Mouse (Mus musculus): ENCODE measurements around the gene Actr8.

Actr8 gene

DNA sequence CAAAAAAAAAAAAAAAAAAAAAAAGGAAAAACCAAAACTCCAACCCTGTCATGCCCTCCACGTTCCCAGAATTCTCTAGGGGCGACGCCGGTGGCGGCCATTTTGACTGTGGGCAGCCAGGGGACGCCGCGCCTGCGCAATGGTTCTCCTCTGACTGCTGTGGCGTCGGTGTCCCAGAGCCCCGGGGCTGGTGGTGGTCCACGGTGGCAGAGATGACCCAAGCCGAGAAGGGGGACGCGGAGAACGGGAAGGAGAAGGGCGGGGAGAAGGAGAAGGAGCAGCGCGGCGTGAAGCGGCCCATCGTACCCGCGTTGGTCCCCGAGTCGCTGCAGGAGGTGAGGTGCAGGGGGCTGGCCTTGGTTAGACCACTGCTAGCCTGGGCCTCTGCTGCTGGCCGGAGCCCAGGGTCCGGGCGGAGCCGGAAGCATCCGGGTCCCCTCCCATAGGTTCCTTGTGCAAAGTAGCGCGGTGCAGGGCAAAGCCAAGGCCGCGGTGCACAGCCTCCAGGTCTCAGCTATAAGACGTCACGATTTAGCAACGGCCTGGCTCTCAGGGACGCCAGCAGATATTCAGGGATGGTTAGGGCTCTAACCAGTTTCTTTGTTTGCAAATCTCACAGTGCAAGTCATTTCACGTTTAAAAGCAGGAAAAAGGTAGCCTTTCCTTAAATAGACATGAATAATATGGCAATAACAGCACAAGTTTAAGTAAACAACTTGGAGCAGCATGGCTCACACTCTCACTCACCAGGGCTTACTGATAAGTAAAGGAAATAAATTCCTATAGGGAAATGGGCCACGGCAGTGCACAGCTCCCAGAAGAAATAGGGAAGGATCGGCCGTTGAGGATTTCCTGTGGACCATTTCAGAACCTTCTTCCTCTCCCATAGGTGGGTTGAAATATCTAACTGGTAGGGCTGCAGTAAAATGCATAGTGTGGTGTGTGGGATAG lies at the start of gene Actr8:
Gene Actr8 (plus strand): TSS at position 84 of the 951 bp plus-strand sequence.
- peak; percentile 92 for DNase-seq

- no peak for DNase-seq
Measured at GRCm38 (mm10) chr14:29928966-29929365, 49.2 kb upstream of the Actr8 start.

DNA sequence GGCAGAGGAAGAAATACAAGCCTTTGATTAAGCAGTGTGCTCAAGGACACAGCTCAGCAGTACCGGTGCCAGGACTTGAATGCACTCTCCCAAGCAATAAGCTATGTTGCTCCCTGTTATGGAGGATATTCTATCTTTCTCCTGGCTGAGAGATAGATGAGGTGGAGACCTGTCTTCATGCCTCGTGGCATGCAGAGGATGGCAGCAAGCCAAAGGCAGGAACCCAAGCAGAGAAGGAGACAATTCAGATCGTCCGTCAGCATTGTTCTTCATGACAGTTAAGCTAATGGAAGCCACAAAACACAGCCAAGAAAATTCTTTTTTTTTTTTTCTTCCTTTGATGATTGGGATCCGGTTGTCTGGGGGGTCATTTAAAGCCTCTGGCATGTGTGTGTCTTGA lies 42.6 kb upstream of the Actr8 start:
- DNase-seq: no peak

DNA sequence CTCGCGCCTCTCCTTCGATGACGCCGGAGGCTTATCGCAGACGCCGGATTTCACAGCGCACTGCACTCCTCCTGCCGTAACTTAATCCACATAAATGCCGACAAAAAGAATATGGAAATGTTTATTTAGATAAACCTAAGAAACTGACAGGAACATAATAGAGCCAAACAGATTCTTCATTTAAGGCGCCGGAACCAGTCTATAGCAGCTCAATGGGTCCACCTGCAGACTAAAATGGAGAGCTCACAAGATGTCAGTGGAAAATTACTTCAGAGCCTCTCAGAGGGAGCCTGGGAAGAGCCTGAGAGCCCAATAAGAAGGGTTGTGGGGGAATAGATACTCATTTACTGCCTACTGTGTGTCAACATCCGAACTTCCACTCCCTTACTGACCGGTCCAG lies 40.7 kb upstream of the Actr8 start:
- DNase-seq: no peak

DNA sequence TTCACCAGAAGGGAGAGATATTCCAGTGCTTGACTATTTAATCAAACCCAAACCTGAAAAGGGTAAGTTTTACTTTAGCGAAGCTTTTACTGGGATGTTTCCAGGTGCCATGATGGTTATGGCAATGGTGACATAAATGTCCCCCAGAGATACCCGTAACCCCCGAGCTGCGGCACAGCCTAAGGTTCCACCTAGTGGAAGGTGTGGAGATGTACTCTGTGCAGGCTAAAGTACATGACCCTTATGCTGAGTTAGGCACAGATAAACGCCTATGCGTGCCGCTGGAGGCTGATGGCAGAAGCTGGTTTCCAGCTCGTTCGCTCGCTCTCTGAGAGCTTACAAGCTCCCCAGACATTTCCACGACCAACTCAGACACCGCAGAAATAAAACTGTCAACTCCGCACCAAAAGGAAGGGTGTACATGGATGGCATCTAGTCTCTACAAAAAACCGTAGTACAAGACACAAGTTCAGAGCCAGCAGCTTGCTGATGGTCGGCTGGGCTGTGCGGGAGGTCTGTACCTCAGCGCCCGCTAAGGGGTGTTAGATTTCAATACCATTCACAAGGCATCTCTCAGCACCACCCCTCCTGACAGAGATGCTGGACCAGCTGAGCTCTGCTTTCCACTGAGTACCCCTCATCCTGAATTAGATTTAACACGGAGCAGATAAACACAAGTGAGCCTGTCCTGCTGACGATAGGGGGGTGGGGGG lies 38.4 kb upstream of the Actr8 start:
- no peak for DNase-seq

- no peak for DNase-seq
Measured at GRCm38 (mm10) chr14:29940313-29940812, 37.8 kb upstream of the Actr8 start.

- peak; percentile 49 for DNase-seq
Measured at GRCm38 (mm10) chr14:29940877-29941276, 37.3 kb upstream of the Actr8 start.

- DNase-seq: no peak
Measured at GRCm38 (mm10) chr14:29946761-29947309, 31.3 kb upstream of the Actr8 start.

DNA sequence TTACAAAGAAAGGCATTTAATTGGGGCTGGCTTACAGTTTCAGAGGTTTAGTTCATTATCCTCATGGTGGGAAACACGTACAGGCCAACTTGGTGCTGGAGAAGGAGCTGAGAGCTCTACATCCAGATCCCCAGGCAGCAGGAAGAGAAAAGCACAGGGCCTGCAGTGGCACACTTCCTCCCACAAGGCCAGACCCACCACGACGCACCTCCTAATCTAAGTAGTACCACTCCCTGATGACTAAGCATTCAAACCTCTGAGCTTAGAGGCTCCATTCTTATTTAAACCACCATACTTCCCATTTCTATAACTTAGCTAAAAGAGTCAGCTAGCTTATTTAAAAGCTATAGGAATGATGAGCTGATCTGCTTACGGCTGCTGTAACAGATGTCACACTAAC lies 27.3 kb upstream of the Actr8 start:
- DNase-seq: no peak

- no peak for DNase-seq
Measured at GRCm38 (mm10) chr14:29957393-29957792, 20.7 kb upstream of the Actr8 start.

DNA sequence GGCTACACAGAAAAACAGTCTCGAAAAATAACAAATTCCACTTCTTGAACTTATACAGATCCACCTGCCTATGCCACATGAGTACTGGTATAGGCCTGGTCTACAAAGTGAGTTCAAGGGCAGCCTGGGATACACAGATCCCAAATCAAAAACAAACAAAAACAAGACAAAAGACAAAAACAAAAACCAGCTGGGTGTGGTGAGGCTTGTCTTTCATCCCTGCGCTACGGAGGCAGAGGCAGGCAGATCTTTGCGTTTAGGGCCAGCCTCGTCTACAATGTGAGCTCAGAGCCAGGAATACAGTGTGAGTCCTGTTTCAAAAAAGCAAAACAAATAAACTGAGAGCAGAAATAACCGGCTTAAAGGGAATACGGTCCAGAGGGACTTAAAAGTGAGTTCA lies 10.5 kb upstream of the Actr8 start:
- DNase-seq: no peak

- peak; percentile 93 for DNase-seq
Measured at GRCm38 (mm10) chr14:29968075-29968821, 9.9 kb upstream of the Actr8 start, which contains the start of gene Selenok. Gene Selenok, plus strand, starts transcription at chr14:29968308.

DNA sequence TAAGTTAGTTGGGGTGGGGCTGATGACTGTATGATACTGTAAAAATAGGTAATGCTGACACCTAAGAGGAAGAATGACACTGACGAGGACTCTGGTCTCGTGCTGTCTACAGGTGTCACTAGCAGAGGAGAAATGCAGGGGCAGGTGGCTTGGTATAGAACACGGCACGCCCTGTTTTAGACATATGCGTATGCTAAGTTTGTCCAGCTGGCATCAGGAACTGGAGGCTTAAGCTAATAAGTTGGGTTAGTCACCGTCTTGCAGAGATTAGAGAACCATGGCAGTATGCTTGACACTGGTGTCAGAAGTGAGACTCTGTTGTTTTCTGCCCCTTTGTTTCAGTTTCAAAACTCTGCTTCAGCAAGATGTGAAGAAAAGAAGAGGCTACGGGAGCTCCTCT lies 6.7 kb upstream of the Actr8 start:
- no peak for DNase-seq

GRCm38 (mm10) chr14:29971993-29972392 lies 6.1 kb upstream of the Actr8 start:
- DNase-seq: no peak

DNA sequence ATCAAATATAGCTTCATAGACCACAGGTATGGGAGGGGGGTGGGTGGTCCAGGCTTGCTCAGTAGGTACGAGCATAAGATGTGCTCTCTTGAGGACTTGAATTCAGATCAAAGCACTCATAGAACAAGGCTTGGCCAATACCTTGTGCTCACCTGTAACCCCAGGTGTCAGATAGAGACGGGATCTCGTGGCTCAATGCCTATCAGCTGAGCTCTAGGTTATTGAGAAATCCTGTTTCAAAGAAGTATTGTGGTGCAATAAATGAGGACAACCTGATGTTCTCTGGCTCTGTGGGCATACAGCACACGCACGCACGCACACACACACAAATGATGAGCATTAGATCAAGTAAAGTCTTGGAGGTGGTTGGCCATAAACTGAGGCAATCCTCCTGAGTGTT lies 1.2 kb upstream of the Actr8 start:
- DNase-seq: no peak

DNA sequence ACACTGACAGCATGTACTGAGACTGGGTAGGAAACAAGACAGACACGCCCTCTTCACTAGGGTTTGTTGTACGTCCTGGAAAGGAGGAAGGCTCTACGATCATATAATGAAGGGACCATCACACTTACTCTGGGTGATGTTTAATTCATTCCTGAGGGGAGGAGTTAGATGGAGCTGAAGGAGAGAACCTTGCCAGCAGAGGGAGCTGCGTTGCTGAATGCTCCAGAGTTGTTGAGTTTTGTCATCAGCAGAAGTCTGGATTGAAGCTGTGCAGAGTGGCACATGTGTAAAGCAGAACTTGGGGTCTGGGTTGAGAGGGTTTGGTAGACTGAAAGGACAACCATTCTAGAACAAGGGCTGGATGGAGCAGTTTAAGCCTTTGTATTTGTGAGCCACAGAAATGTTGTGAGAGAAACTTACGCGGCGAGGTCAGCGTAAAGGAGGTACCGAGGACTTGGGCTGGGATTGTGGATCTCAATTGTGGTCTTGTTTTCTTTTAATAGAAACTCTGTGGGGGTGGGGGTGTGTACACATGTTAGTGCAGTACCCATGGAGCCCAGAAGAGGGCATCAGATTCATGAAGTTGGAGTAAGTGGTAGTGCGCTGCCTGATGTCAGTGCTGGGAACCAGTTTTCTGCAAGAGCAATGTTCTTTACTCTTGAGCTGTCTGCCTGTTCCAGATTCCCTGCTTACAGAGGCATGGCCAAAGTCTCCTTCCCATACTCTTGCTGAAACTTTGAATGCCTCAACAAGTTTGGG lies 2.5 kb downstream of the Actr8 start:
- no peak for DNase-seq

DNA sequence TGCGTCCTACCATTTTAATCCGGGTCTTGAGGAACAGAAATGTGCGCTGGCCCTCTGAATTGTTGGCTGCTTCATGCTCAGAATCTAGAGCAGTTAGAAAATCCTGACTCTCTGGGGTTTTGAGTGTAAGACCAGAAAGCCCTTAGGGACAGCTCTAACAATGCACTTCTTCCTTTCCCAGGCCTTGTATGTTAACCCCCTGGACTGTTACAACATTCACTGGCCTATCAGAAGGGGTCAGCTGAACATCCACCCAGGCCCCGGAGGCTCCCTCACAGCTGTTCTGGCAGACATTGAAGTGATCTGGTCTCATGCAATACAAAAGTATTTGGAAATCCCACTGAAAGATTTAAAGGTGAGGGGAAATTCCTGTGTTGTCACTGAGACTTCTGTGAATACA lies 8.0 kb downstream of the Actr8 start:
- no peak for DNase-seq

DNA sequence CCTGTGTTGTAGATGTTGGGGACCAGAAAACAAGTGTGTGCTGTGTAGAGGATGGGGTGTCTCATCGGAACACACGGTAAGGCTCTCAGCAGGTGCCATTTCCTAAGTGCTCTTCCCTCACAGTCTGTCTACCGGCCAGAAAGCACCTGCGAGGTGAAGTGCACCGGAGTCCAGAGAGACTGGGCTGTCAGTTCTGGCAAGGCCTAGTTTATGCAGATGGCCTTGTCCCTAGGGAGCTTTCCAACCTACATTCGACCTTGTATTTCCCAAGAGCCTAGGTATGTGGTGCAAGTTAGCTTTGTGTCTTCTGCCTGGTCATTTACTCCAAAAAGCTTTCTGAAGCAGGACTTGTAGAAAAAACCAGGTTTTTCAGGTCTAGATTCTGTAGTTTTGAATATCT lies 9.1 kb downstream of the Actr8 start:
- no peak for DNase-seq

DNA sequence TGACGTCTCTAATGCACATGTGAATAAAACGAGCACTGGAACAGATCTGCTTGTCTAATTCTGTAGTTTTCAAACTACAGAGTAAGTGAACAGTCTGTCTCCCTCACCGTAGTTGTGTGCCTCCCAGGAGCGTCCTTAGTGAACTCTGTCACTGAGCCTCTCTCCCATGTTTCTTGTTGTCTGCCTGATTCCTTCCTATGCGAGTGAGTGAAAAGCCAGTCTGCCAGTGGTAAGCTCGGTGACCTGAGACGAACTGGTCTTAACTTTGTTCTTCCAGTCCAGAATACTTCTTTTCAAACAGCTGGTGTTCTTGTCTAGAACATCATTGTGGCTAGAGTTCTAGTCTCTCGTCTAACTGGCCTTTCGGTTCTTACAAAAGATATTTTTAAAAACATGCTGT lies 9.6 kb downstream of the Actr8 start:
- no peak for DNase-seq

DNA sequence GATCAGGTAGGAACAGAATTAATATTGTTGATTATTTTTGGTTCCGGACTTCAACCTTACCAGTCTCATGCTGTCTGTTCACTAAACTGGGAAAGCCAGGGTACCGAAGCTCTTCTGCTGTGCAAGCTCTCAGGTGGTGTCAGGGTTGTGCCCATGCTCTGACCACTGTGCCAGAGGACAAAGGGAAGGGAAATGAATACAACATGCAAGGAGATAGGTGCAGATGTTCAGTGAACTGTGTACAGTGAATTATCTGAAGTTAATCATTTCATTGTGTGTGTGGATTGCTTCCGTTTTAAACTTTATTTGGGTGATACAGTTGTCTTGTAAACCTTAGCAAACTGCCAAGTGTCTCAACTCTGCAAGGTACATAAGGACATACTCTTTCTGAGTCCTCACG lies 10.2 kb downstream of the Actr8 start:
- DNase-seq: no peak

DNA sequence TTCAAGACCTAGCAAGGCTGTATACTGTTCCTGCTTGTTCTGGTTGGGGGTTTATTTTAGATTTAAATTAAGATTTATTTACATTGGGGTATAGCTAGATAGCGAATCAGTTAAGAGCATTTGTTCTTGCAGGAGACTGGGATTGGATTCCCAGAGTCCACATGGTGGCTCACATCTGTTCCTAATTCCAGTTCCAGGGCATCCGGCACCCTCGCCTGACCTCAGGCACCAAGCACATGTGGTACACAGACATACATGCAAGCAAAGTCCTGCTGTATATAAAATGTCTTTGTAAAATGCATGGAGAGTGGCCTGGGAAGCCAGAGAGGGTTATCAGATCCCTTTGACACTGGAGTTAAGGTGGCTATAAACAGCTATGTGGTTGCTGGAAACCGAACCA lies 16.8 kb downstream of the Actr8 start:
- DNase-seq: no peak

Measured in cerebellum, adult 8-10 months (tissue).